Mouse (Mus musculus): Measurements from ENCODE around the gene Isy1.

GRCm38 (mm10) chr6:87797321-87797720 lies 41.3 kb downstream of the Isy1 start:
- no peak for TF ChIP-seq POLR2A (IDR thresholded peaks at IDR 0.05; ENCODE audit: borderline replicate concordance, insufficient read depth, low read length)
- no peak for TF ChIP-seq CTCF (IDR thresholded peaks at IDR 0.05; ENCODE audit: borderline replicate concordance, insufficient read depth, low read depth, low read length)
